Mouse (Mus musculus): ENCODE measurements at regions not wholly inside any gene's neighbourhood (a gene's known extent, or its start where the extent isn't known, plus 50 kb on each side); places are given as distances from the start of the nearest gene placed in this dataset.
"Not testable (repeated sequence)": the region's sequence is repeated elsewhere in the genome, so short reads cannot be mapped to it uniquely, and the experiment has no call there.

DNA sequence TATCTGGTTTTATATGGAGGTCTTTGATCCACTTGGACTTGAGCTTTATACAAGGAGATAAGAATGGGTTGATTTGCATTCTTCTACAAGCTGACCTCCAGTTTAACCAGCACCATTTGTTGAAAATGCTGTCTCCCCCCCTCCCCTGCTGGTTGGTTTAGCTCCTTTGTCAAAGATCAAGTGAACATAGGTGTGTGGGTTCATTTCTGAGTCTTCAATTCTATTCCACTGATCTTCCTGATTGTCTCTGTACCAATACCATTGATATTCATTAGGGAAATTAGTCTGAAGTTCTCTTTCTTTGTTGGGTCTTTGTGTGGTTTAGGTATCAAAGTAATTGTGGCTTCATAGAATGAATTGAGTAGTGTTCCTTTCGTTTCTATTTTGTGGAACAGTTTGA, 277.5 kb upstream of the Ghitm start:
- not testable (repeated sequence) for ATAC-seq (ENCODE audit: low FRiP score); H3K4me2 ChIP-seq
- 49% methylated on average over 1 of the region's 1 CpGs for WGBS

GRCm38 (mm10) chr14:37371972-37372371, 236.9 kb upstream of the Ghitm start:
- ATAC-seq (ENCODE audit: low FRiP score) = no peak
- Histone ChIP-seq H3K36me3 (no peaks in the 10 kb centered on the region), H3K27me3 (replicated peaks) (no peaks in the 10 kb centered on the region), H3K9ac (replicated peaks) (no peak overlapping the region), H3K4me1 (no peaks in the 10 kb centered on the region), H3K4me3 (replicated peaks) (no peak overlapping the region), H3K9me3 (replicated peaks) (no peaks in the 10 kb centered on the region), H3K27ac (replicated peaks) (no peak overlapping the region), H3K4me2 (no peak overlapping the region)
- 100% methylated on average over 1 of the region's 1 CpGs for WGBS

More for the DNA sequence above, 277.5 kb upstream of the Ghitm start:
- H3K27me3 ChIP-seq (replicated peaks); H3K36me3 ChIP-seq; H3K9ac ChIP-seq (replicated peaks); H3K9me3 ChIP-seq (replicated peaks); H3K4me1 ChIP-seq; H3K27ac ChIP-seq (replicated peaks); H3K4me3 ChIP-seq (replicated peaks): not testable (repeated sequence)

- no peaks in the 10 kb centered on the region for H3K36me3 ChIP-seq
- no peak for ATAC-seq (ENCODE audit: low FRiP score)
- no peak overlapping the region for H3K27ac ChIP-seq (replicated peaks)
- no peak overlapping the region for H3K4me3 ChIP-seq (replicated peaks)
- no peak overlapping the region for H3K9ac ChIP-seq (replicated peaks)
- no peak overlapping the region for H3K4me2 ChIP-seq
- H3K4me1 ChIP-seq = no peaks in the 10 kb centered on the region
- H3K9me3 ChIP-seq (replicated peaks) = no peaks in the 10 kb centered on the region
- H3K27me3 ChIP-seq (replicated peaks) = no peaks in the 10 kb centered on the region
- WGBS = 57% methylated on average over 3 of the region's 3 CpGs
Measured at GRCm38 (mm10) chr14:37361896-37362295, 226.8 kb upstream of the Ghitm start.

DNA sequence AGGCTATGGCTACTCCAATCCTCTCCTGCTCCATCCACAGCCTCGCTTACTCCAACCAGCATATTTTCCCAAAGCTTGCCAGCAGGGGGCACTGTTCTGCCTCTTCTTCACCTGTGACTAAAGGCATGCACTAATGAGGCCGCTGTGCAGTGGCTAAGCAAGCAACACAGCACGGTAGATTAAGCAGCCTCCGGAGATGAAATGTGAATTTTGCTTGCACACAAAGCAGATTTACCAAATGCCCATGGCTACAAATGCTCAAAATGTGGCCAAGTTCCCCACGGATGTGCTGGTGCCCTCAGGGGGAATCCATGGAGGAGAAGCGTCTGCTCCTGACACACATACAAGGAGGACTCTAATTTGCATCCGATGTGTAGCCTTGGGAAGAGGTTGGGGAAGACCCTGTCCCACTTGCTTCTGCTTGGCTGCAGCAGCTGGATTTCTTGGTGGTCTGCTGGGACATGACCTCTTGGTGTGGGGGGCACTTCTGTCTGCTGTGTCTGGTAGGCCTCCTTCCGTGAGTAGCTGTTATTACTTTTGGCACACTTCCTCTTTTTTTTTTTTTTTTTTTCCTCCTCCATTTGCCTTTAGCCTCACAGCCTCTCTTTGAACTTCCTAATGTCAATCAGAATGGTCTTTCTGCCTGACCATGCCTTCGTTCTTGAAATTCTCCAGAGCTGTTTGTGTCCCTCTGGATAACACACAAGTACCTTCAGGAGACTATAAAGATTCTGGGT, 221.1 kb upstream of the Ghitm start:
- ATAC-seq (ENCODE audit: low FRiP score) = peak; percentile 83
- Histone ChIP-seq H3K4me3 (replicated peaks) (no peak overlapping the region), H3K4me2 (no peak overlapping the region), H3K27me3 (replicated peaks) (no peaks in the 10 kb centered on the region), H3K9ac (replicated peaks) (no peak overlapping the region), H3K9me3 (replicated peaks) (no peaks in the 10 kb centered on the region), H3K4me1 (peaks cover 4% of the 10 kb centered on the region; the same call in 1 of the 2 replicates), H3K27ac (replicated peaks) (no peak overlapping the region), H3K36me3 (no peaks in the 10 kb centered on the region)
- WGBS = 36% methylated on average over 9 of the region's 9 CpGs

- WGBS = 48% methylated on average over 4 of the region's 4 CpGs
- H3K4me1 ChIP-seq = peaks cover 2% of the 10 kb centered on the region; the same call in 1 of the 2 replicates
- no peaks in the 10 kb centered on the region for H3K9me3 ChIP-seq (replicated peaks)
- H3K27ac ChIP-seq (replicated peaks) = no peak overlapping the region
- no peak overlapping the region for H3K4me3 ChIP-seq (replicated peaks)
- no peak overlapping the region for H3K4me2 ChIP-seq
- no peak for ATAC-seq (ENCODE audit: low FRiP score)
- H3K27me3 ChIP-seq (replicated peaks) = no peaks in the 10 kb centered on the region
- no peak overlapping the region for H3K9ac ChIP-seq (replicated peaks)
- H3K36me3 ChIP-seq = no peaks in the 10 kb centered on the region
Measured at GRCm38 (mm10) chr14:37323392-37323791, 188.3 kb upstream of the Ghitm start.

DNA sequence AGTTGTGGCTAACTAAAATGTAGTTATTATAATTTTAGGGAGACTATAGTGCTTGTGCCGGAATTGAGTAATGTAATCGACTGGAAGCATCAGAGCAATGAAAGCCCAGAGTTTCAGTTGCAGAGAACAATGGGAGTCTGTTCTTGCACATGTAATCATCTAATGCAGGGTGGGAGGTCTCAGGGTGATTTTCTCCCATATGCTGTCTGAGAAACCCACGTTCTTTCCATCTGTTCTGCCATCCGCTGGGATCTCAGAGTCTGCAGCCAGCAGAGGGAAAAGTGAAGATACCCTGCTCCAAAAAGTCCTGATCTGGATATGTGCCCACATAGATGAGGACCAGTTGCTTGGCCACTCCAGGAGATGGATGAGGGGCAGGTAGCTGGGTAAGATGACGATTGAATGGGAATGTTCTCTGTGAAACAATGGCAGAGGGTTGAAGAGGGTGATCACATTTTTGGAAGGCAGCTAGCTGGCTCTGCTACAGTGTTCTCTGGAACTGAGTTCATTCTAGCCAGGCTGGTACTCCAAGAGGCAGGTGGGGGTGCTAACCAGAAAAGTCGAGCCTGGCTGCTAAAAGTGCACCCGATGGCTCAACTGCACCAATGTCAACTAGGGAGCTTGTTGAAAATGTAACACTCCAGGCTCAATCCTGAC, 180.3 kb upstream of the Ghitm start:
- no peaks in the 10 kb centered on the region for H3K36me3 ChIP-seq
- no peak overlapping the region for H3K9ac ChIP-seq (replicated peaks)
- H3K4me1 ChIP-seq = no peaks in the 10 kb centered on the region
- 66% methylated on average over 7 of the region's 7 CpGs for WGBS
- H3K27ac ChIP-seq (replicated peaks) = no peak overlapping the region
- no peak overlapping the region for H3K4me2 ChIP-seq
- H3K4me3 ChIP-seq (replicated peaks) = no peak overlapping the region
- no peaks in the 10 kb centered on the region for H3K27me3 ChIP-seq (replicated peaks)
- H3K9me3 ChIP-seq (replicated peaks) = no peaks in the 10 kb centered on the region
- ATAC-seq (ENCODE audit: low FRiP score) = no peak

DNA sequence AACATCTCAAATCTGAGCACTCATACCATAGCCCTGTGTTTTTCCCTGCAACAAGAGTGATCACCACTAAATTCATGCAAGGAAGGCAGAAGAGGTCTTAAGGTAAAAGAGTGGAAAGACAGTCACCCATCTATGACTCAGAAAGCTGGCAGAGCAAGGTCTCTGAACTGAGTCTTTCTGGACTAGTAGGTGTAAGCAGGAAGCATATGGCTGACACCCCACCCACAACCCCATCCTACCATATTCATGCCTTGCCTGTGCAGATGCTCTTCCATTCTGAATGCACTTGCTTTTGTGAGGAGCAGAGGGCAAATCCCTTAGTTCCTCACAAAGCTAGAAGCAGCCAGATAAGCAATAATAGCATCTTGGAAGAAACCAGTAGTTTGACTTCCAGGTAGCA, 178.8 kb upstream of the Ghitm start:
- Histone ChIP-seq H3K27ac (replicated peaks) (no peak overlapping the region), H3K4me3 (replicated peaks) (no peak overlapping the region), H3K9ac (replicated peaks) (no peak overlapping the region), H3K27me3 (replicated peaks) (no peaks in the 10 kb centered on the region), H3K36me3 (no peaks in the 10 kb centered on the region), H3K4me1 (no peaks in the 10 kb centered on the region), H3K4me2 (no peak overlapping the region), H3K9me3 (replicated peaks) (no peaks in the 10 kb centered on the region)
- ATAC-seq (ENCODE audit: low FRiP score) = no peak

DNA sequence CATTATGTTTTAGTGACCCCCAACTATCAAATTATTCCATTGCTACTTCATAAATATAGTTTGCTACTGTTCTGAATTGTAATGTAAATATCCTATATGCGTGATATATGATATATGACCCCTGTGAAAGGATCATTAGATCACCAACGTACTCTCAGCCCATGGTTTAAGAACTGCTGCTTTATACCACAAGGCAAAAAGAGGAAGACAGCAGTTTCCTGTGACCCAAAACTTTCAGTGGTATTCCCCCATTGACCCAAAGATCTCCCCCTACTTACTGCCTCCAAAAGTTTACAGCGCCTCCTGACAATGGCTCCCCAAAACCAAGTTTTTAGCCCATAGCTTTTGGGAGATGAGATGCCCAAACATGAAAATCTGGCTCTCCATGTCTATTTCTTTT, 177.8 kb upstream of the Ghitm start:
- Histone ChIP-seq H3K9ac (replicated peaks) (no peak overlapping the region), H3K36me3 (no peaks in the 10 kb centered on the region), H3K27ac (replicated peaks) (no peak overlapping the region), H3K4me1 (no peaks in the 10 kb centered on the region), H3K4me2 (no peak overlapping the region), H3K27me3 (replicated peaks) (no peaks in the 10 kb centered on the region), H3K9me3 (replicated peaks) (no peaks in the 10 kb centered on the region), H3K4me3 (replicated peaks) (no peak overlapping the region)
- 87% methylated on average over 3 of the region's 3 CpGs for WGBS
- ATAC-seq (ENCODE audit: low FRiP score) = no peak

- WGBS = 43% methylated on average over 2 of the region's 2 CpGs
- Histone ChIP-seq H3K4me1 (no peaks in the 10 kb centered on the region), H3K4me3 (replicated peaks) (no peak overlapping the region), H3K36me3 (no peaks in the 10 kb centered on the region), H3K27me3 (replicated peaks) (no peaks in the 10 kb centered on the region), H3K4me2 (no peak overlapping the region), H3K27ac (replicated peaks) (no peak overlapping the region), H3K9ac (replicated peaks) (no peak overlapping the region), H3K9me3 (replicated peaks) (no peaks in the 10 kb centered on the region)
- peak; percentile 31; the same call in 1 of the 2 replicates for ATAC-seq (ENCODE audit: low FRiP score)
Measured at GRCm38 (mm10) chr14:37306622-37307274, 171.7 kb upstream of the Ghitm start.

GRCm38 (mm10) chr14:37298631-37299030, 163.6 kb upstream of the Ghitm start:
- Histone ChIP-seq H3K9me3 (replicated peaks) (no peaks in the 10 kb centered on the region), H3K4me3 (replicated peaks) (no peak overlapping the region), H3K4me1 (0 out of 2 replicates have a peak, but pooled peaks cover 3% of the 10 kb centered on the region), H3K4me2 (no peak overlapping the region), H3K27me3 (replicated peaks) (no peaks in the 10 kb centered on the region), H3K36me3 (no peaks in the 10 kb centered on the region), H3K9ac (replicated peaks) (no peak overlapping the region), H3K27ac (replicated peaks) (no peak overlapping the region)
- ATAC-seq (ENCODE audit: low FRiP score) = no peak

DNA sequence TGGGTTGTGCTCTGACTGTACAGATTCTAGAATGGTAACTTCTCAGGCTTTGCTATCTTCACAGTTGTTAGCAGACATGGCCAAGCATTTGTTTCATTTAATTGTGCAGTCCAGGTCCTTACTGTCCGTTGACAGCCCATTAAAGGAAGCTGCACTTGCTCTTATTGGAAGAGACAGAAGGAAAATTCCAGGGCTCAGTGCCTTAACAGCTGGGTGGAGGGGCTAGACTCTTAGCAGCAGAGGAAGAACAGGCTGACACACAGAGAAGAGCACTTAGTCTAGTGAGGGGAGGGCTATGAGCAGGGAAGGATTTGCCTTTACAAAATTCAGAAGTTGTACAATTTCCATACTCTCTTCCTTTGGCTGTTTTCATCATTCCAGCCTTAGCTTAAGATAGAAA, 161.5 kb upstream of the Ghitm start:
- Histone ChIP-seq H3K4me1 (peaks cover 9% of the 10 kb centered on the region), H3K27ac (replicated peaks) (no peak overlapping the region), H3K4me2 (no peak overlapping the region), H3K36me3 (no peaks in the 10 kb centered on the region), H3K9ac (replicated peaks) (no peak overlapping the region), H3K9me3 (replicated peaks) (no peaks in the 10 kb centered on the region), H3K4me3 (replicated peaks) (no peak overlapping the region), H3K27me3 (replicated peaks) (no peaks in the 10 kb centered on the region)
- 24% methylated on average over 1 of the region's 1 CpGs for WGBS
- ATAC-seq (ENCODE audit: low FRiP score) = no peak

All from neural tube, embryonic 15.5 days (tissue).